Mouse (Mus musculus): ENCODE data around the gene Prx. TPM values are rescaled to one million over a fixed set of nuclear protein-coding genes. Genes with fewer than 3 reads are reported as not detected.
A peak's percentile ranks its signal among the peaks of the same experiment; 100 is the strongest.
"Not testable (repeated sequence)": the region's sequence is repeated elsewhere in the genome, so short reads cannot be mapped to it uniquely, and the experiment has no call there.

Prx gene
- polyA plus RNA-seq, 1 experiment = 2.4 TPM

DNA sequence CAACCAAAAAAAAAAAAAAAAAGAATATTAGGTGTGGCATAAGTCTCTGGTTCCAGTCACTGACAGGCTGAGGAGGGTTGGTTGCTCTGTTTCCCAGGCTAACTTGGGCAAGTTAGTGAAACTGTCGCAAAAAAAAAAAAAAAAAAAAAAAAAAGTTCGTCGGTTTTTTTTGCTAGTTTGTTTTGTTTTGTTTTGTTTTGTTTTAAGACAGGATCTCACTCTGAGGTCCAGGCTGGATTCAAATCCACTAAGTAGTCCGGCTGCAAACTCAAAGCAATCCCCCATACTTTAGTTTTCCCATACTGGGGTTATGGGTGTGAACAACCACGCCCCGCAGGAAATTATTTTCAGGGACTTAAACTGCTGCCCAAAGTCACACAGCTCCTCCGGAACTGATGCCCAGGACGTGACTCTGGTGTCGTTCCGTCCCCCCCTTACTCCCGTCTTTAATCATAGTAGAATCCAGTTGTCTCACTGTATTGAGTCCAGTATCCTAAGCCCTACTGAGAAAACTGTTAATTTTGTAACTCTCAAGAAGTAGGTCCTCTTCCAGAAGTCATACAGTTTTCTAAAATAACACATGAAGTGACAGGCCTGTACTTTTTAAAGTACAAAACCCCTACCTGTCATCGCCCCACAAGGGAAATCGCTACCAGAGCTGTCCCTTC, 12.9 kb upstream of the Prx start:
- no peak for DNase-seq (ENCODE audit: low read depth)
- no peak for TF ChIP-seq CTCF (IDR thresholded peaks at IDR 0.05; ENCODE audit: borderline replicate concordance, extremely low read depth, insufficient read depth, insufficient read length)

DNA sequence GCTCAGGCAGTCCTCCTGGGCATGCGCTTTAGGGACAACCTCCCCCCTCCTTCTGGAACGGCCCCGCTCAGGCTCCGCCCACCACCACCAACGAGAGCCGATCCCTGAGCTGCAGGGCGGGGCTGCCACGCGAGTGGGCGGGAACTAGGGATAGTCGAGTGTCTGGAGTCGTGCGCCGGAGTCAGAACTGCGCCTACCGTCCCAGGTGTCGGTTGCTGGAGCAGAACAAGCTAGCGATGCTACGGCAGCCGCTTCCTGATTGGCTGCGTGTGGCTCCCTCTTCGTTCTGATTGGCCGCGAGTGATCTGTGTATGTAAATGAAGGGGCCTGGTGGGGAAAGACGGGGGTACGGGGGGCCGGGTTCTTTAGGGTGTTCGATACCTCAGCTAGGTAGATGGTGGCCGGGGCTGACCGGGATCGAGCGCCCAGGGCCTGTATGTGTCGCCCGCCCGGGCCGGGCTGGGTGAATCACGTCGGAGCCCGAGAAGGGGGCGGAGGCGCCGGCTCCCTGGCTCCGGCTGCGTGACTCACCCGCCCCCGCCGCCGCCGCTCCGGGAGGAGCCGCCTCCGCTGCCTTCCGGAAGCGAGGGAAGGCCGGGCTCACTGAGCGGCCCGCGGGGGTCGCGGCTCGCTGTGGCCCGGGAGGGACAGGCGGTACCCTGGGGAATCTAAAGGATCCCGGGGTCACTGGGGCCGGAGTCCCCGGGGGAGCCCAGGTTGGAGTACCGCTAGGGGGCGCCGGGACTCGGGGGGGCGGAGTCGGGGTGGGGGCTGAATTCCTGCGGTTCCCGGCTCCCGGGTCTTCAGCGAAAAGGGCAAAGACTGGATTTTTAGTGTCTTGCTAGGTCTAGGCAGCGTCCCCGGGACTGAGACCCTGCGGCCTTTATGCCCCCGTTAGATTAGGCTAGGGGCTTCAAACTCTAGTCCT, 12.1 kb upstream of the Prx start, which contains the start of gene Sertad1:
Sertad1 (plus strand) TSS at position 141 of the 928 bp plus-strand sequence.
- TF ChIP-seq POLR2A (IDR thresholded peaks at IDR 0.05; ENCODE audit: borderline replicate concordance, extremely low read depth, insufficient read depth, insufficient read length, poor library complexity, severe bottlenecking) (peak; percentile 71; the same call in 1 of the 2 replicates), CTCF (IDR thresholded peaks at IDR 0.05; ENCODE audit: borderline replicate concordance, extremely low read depth, insufficient read depth, insufficient read length) (peak; percentile 51; the same call in 1 of the 2 replicates)
- DNase-seq (ENCODE audit: low read depth) = peak; percentile 100

GRCm38 (mm10) chr7:27487740-27488268, 11.3 kb upstream of the Prx start:
- TF ChIP-seq CTCF (IDR thresholded peaks at IDR 0.05; ENCODE audit: borderline replicate concordance, extremely low read depth, insufficient read depth, insufficient read length) (no peak), POLR2A (IDR thresholded peaks at IDR 0.05; ENCODE audit: borderline replicate concordance, extremely low read depth, insufficient read depth, insufficient read length, poor library complexity, severe bottlenecking) (no peak)
- peak; percentile 15 for DNase-seq (ENCODE audit: low read depth)

GRCm38 (mm10) chr7:27489270-27489869, 9.8 kb upstream of the Prx start:
- DNase-seq (ENCODE audit: low read depth) = no peak
- TF ChIP-seq POLR2A (IDR thresholded peaks at IDR 0.05; ENCODE audit: borderline replicate concordance, extremely low read depth, insufficient read depth, insufficient read length, poor library complexity, severe bottlenecking) = no peak
- TF ChIP-seq CTCF (IDR thresholded peaks at IDR 0.05; ENCODE audit: borderline replicate concordance, extremely low read depth, insufficient read depth, insufficient read length) = no peak

DNA sequence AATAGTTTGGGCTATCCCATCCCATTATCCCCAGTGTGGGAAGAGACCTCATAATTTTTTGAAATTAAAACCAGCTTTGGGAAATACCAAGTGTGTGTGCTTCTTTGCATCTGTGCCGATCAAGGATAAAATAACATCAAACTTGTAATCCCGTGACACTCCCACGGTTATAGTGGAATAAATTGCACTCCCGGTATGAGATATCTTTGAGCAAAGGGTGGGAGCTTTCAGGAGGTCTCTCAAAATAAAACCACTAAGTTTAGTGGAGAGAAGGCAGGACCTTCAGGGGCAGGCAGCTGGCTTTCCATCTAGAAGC, 8.9 kb upstream of the Prx start:
- no peak for DNase-seq (ENCODE audit: low read depth)
- TF ChIP-seq CTCF (IDR thresholded peaks at IDR 0.05; ENCODE audit: borderline replicate concordance, extremely low read depth, insufficient read depth, insufficient read length) = no peak
- TF ChIP-seq POLR2A (IDR thresholded peaks at IDR 0.05; ENCODE audit: borderline replicate concordance, extremely low read depth, insufficient read depth, insufficient read length, poor library complexity, severe bottlenecking) = no peak

GRCm38 (mm10) chr7:27490543-27491329, 8.4 kb upstream of the Prx start:
- no peak for TF ChIP-seq POLR2A (IDR thresholded peaks at IDR 0.05; ENCODE audit: borderline replicate concordance, extremely low read depth, insufficient read depth, insufficient read length, poor library complexity, severe bottlenecking)
- peak; percentile 59 for TF ChIP-seq CTCF (IDR thresholded peaks at IDR 0.05; ENCODE audit: borderline replicate concordance, extremely low read depth, insufficient read depth, insufficient read length)
- peak; percentile 79 for DNase-seq (ENCODE audit: low read depth)

DNA sequence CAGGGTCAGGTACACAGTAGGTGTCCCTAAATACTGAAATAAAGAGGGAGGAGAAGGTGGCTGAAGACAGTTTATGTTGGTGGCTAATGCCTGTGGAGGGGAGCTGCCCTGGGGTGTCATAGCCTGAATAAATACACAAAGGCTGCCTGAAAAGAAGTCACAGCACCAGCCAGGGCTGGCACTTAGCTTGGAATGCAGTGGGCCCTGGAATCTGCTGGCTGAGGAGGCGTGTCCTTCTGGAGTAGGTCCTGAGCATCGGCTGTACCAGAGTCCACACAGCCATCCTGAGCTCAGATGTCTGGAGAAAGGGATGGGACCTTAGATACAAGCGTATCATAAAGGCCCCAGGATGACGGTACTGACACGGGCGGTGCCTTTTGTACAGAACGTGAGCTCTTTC, 7.3 kb upstream of the Prx start:
- TF ChIP-seq CTCF (IDR thresholded peaks at IDR 0.05; ENCODE audit: borderline replicate concordance, extremely low read depth, insufficient read depth, insufficient read length) (no peak), POLR2A (IDR thresholded peaks at IDR 0.05; ENCODE audit: borderline replicate concordance, extremely low read depth, insufficient read depth, insufficient read length, poor library complexity, severe bottlenecking) (no peak)
- DNase-seq (ENCODE audit: low read depth) = no peak

DNA sequence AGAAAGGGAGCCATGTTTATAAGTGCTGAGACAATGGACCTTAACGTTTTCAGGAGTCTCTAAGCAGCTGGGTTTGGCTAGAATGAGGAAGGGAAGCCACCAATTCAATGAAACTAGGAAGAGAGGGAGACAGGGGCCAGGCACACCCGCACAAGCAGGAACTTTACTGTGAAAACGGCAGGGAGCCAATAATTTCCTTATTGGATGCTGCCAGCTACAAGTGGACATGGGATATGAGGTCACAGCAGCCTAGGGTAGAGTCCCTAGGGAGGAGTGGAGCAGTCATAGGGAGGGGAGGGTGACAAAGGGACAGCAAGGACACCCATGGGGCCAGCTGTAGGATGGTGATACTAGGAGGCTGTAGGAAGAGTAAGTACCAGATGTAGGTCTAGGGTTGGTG, 6.1 kb upstream of the Prx start:
- DNase-seq (ENCODE audit: low read depth) = no peak
- TF ChIP-seq CTCF (IDR thresholded peaks at IDR 0.05; ENCODE audit: borderline replicate concordance, extremely low read depth, insufficient read depth, insufficient read length) = no peak
- no peak for TF ChIP-seq POLR2A (IDR thresholded peaks at IDR 0.05; ENCODE audit: borderline replicate concordance, extremely low read depth, insufficient read depth, insufficient read length, poor library complexity, severe bottlenecking)

GRCm38 (mm10) chr7:27493450-27493849, 5.7 kb upstream of the Prx start:
- no peak for TF ChIP-seq CTCF (IDR thresholded peaks at IDR 0.05; ENCODE audit: borderline replicate concordance, extremely low read depth, insufficient read depth, insufficient read length)
- no peak for TF ChIP-seq POLR2A (IDR thresholded peaks at IDR 0.05; ENCODE audit: borderline replicate concordance, extremely low read depth, insufficient read depth, insufficient read length, poor library complexity, severe bottlenecking)
- DNase-seq (ENCODE audit: low read depth) = no peak

DNA sequence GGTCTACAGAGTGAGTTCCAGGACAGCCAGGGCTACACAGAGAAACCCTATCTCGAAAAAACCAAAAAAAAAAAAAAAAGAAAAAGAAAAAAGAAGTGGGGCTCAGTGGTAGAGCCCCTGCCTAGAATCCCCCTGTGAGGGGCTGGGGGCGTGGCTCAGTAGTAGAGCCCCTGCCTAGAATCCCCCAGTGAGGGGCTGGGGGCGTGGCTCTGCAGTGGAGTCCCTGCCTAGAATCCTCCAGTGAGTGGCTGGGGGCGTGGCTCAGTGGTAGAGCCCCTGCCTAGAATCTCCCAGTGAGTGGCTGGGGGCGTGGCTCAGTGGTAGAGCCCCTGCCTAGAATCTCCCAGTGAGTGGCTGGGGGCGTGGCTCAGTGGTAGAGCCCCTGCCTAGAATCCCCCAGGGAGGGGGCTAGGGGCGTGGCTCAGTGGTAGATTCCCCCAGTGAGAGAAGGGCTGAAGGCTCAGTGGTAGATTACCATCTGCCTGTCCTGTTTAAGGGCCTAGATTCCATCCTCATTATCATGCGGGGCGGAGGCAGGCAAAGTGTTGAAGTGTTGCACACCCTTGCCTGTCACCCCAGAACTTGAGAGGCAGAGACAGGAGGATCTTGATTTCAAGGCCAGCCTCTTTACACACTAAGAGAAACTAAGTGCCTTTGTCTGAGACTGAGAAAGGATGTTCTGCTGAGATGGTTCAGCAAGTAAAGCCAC, 4.3 kb upstream of the Prx start:
- DNase-seq (ENCODE audit: low read depth) = not testable (repeated sequence)
